Mouse (Mus musculus): ENCODE measurements around the gene 2700049A03Rik.

Gene 2700049A03Rik

DNA sequence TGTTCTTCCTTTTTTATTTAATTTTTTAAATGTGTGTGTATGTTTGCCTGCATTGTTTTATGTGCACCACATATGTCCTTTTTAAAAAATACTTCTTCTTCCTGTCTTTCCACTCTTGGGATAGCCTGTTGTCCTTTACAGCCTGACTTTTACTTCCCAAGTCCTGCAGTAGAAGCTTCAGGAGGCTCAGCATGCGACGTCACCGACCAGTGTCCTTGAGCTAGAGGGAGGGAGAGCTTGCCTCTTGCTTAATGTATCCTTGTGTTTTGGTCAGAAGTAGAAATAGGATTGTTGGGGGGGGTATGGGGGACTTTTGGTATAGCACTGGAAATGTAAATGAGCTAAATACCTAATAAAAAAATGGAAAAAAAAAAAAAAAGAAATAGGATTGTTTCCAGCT, 47.1 kb downstream of the 2700049A03Rik start:
- DNase-seq (ENCODE audit: low read depth, low spot score) = no peak

GRCm38 (mm10) chr12:71184396-71184795, 47.7 kb downstream of the 2700049A03Rik start:
- DNase-seq (ENCODE audit: low read depth, low spot score) = no peak

GRCm38 (mm10) chr12:71192705-71193104, 56.1 kb downstream of the 2700049A03Rik start:
- no peak for DNase-seq (ENCODE audit: low read depth, low spot score)

GRCm38 (mm10) chr12:71197671-71198070, 61.0 kb downstream of the 2700049A03Rik start:
- DNase-seq (ENCODE audit: low read depth, low spot score) = peak; percentile 11

- no peak for DNase-seq (ENCODE audit: low read depth, low spot score)
These were observed 65.1 kb downstream of the 2700049A03Rik start for GRCm38 (mm10) chr12:71201753-71202152.

- DNase-seq (ENCODE audit: low read depth, low spot score) = no peak
These were observed 67.7 kb downstream of the 2700049A03Rik start for GRCm38 (mm10) chr12:71204303-71204702.

DNA sequence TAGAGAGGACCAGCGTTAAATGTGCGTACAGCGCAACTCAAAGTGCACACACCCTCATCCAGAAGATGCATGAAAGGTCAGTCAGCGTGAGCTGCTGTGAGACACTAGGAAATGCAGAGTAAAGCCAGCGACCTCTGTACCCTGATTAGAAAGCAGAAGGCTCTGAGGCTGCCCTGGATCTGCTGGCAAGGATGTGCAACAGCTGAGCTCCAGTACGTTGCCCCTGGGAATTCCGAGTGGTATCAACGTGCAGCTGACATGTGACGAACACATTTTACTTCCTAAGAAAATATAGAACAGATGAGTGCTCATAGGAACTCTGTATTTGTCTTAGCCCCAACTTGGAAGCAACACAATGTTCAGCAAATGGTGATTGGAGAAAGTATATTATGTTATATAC, 80.5 kb downstream of the 2700049A03Rik start:
- DNase-seq (ENCODE audit: low read depth, low spot score) = no peak

DNA sequence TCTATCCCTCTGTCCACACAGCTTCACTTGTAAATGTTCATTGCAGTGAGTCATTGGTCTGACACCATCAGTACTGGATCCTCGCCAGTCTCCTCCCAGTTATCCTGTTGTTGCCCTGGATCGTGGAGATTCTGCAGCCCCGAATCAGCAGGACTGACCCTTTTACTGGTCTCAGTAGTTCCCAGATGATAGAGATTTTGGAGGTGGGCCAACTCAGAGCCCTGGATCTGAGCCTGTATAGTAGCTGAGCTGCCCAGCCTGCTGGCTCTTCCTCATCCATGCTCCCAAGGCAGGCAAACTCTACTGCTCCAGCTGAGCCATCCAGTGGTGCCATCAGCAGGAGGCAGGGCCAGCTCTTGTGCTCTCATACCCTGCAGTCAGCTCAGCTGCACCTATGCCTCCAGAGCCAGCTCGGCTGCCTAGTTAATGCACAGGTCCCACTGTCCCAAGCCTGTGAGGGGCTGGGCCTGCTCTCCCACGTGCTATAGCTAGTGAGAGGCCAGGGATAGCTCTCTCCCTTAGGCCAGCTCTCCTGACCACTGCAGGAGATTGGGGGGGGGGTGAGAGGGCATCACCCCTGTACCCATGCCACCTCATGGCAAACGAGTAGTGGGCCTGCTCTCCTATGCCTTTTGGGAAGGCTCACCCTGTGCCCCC, 81.3 kb downstream of the 2700049A03Rik start:
- peak; percentile 17 for DNase-seq (ENCODE audit: low read depth, low spot score)

- no peak for DNase-seq (ENCODE audit: low read depth, low spot score)
These were observed 86.1 kb downstream of the 2700049A03Rik start for GRCm38 (mm10) chr12:71222761-71223160.

DNA sequence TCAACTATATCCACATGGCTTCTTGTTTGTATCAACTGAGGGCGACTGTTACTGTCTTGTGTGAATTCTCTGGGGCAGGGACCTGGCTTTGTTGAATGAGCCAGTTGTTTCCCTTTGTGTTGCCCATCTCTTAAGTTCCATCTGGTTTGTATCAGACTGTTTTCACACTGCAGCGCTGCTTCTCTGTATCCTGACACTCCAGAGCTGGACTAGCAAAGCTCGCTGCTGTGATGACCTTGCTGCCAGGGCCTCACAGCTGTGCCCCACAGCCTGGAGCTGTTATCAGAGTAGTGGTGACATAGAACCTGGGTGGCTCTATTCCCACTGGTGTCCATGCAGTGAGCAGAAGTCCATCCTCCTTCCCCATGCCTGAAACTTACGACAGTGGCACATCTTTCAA, 91.1 kb downstream of the 2700049A03Rik start:
- no peak for DNase-seq (ENCODE audit: low read depth, low spot score)

- DNase-seq (ENCODE audit: low read depth, low spot score) = no peak
These were observed 92.4 kb downstream of the 2700049A03Rik start for GRCm38 (mm10) chr12:71228925-71229649.

DNA sequence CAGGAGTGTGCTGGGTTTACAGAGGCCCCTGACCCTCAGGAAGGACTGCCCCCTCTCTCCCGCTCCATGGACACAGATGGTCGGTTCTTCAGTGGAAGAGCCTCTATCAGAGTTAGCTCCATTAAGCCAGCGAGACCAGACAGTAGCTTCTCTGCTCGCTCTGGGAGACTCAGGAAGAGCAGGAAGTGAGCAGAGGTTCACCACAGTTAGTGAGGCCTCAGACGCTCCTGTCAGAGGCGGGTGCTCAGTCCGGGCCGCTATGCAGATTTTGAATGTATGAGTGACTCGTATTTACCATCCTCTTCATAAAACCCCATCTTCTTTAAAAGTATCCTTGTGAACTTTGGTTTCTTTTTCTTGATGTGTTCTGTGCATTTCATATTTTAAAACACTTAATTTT, 94.9 kb downstream of the 2700049A03Rik start:
- DNase-seq (ENCODE audit: low read depth, low spot score) = no peak

- no peak for DNase-seq (ENCODE audit: low read depth, low spot score)
These were observed 96.8 kb downstream of the 2700049A03Rik start for GRCm38 (mm10) chr12:71233426-71233825.

DNA sequence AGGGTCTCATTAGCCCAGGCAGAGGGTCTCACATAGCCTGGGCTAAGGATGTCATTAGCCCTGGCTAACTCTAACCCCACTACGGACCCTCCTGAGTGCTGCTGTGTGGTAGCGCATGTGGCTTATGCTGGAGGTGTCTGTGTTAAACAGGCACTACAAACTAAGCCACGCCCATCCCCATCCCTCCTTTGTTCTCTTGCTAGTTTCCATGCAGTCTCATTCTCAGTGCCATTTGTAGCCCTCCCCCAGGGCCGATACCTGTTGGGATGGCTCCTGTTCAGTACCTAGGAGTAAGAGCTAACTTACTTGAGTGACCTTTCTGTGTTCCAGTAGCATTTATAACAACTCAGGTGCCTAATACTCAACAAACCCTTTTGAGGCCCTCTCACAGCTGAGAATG, 100.4 kb downstream of the 2700049A03Rik start:
- DNase-seq (ENCODE audit: low read depth, low spot score) = no peak

DNA sequence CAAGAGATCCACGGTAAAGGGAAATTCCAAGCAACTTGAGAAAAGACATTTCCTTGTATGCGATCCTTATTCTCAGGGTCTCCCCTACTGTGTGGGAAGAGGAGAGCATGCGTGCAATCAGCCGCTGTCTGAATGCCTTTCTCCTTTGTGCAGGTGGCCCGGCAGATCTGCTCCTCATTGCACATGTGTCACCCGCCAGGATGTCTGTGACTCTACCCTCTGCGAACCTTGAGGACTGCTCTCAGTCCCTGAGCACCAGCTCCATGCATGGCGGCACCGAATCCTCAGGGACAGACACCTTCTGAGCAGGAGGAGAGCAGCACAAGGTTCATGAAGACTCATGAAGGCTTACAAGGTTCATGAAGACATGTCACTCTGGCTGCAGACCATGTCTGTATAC, 106.1 kb downstream of the 2700049A03Rik start:
- no peak for DNase-seq (ENCODE audit: low read depth, low spot score)

GRCm38 (mm10) chr12:71244766-71245390, 108.2 kb downstream of the 2700049A03Rik start:
- no peak for DNase-seq (ENCODE audit: low read depth, low spot score)

DNA sequence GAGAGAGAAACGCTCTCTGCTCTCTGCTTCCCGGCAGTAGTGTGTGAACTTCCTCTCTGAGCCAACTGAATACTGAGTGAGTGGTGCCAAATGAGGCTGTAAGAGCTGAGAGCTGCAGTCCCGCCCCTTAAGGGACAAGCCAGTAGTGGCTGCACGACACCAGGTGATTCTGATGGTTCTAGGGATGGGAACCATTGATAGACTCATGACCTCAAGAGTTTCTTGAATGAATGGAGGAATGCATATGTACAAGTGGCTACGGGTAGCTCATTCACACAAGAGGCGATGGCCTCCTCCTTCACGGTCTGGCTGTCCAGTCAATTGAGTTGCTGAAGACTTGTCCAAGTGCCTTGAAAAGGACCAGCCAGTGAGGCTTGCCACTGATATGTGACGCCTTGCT, 110.5 kb downstream of the 2700049A03Rik start:
- DNase-seq (ENCODE audit: low read depth, low spot score) = no peak

- DNase-seq (ENCODE audit: low read depth, low spot score) = no peak
These were observed 112.7 kb downstream of the 2700049A03Rik start for GRCm38 (mm10) chr12:71249348-71249747.

GRCm38 (mm10) chr12:71252509-71253167, 116.0 kb downstream of the 2700049A03Rik start:
- no peak for DNase-seq (ENCODE audit: low read depth, low spot score)

DNA sequence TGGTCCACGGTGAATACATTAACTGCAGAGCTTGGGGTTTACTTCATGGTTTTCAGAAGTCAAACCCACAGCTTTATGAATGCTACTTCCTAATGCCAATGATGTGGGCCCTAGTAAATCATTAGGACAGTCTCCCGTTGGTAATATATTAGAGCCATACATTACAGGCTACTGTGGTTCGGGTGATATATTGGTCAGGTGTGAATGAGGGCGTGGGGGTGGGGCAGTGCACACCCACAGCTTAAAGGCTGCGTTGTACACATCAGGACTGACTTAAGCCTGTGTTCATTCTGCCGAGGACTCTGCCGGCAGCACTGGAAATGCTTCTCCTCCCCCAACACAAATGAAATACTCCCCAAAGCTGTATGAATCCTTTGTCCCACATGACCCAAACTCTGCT, 118.1 kb downstream of the 2700049A03Rik start:
- DNase-seq (ENCODE audit: low read depth, low spot score) = no peak

DNA sequence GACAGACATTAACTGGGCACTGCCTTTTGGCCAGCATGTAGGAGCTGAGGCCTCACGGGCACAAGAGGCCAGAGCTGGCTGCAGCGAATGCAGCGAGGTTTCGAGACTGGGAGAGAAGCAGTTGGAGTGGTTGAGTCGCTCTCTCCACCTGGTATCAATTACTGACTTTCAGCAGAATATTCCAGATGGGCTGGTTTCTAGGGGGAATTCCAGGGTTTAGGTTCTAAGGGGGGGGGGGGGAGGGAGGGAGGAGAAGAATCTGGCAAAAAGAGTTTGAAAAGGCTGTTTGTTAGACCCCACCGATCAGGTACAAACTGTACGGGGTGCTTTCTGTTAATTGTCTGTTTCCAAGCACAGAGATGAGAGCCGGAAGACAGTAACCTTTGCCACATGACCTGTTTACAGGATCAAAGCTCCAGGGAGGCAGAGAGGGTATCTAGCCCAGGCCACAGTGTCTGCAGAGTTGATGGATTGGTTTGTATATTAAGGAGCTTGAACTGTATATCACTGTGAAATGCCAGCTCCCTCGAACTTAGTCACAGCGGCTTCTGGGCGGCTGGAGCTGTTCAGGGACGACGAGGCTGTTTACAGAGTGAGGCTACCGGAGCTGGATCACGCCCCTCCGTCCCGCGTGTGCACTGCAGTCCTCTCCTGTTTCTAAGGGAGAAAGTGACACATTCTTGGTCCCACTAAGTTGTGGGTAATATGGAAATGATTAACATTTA, 121.7 kb downstream of the 2700049A03Rik start:
- DNase-seq (ENCODE audit: low read depth, low spot score) = no peak

GRCm38 (mm10) chr12:71264211-71264610, 127.6 kb downstream of the 2700049A03Rik start:
- no peak for DNase-seq (ENCODE audit: low read depth, low spot score)
